Mouse (Mus musculus) hematopoietic stem cell, adult 5-6 weeks (primary cell): ENCODE results near the gene Ccdc122. TPM values are rescaled to one million over a fixed set of nuclear protein-coding genes. Genes with fewer than 3 reads are reported as not detected.

Experiments
- total RNA-seq: library from RNA; stranded (forward); fragments of 172-1452, 232-1000 nt; gene quantifications from 2 replicates; pipeline ENCODE4 v1.2.3, GENCODE M21; 2017

Gene Ccdc122
- total RNA-seq, 1 experiment from 2014 or later: 25.2 TPM

Other genes with a start within 250 kb of the Ccdc122 start
- 6.7 and 8.0 TPM in 2 replicates for gene Lacc1, start 132 bp downstream of the Ccdc122 start, total RNA-seq
- gene Enox1, start 120.0 kb downstream of the Ccdc122 start, total RNA-seq: 0.50 TPM in 1 of 2 replicates, not detected in the other